Mouse (Mus musculus) hindbrain, embryonic 14.5 days (tissue): ENCODE data around the gene Cpa4. TPM values are rescaled to one million over a fixed set of nuclear protein-coding genes. Genes with fewer than 3 reads are reported as not detected.

Source experiments
- ATAC-seq: fragments of 200-750 bp; cut with Nextera tagmentation; 2 replicates; pipeline ENCODE4 v1.8.0; 2017; ENCODE audit warnings: moderate number of reproducible peaks, mild to moderate bottlenecking, moderate TSS enrichment, moderate library complexity; ENCODE audit not compliant: low FRiP score
- DNase-seq: peaks from one replicate; pipeline ENCODE4 v3.0.0-alpha.2; 2015; ENCODE audit warnings: low spot score
- H3K27ac ChIP-seq: fragments of 300-500 bp; sonication (generic); 2 replicates; pipeline ENCODE4 v1.5.1; 2014; ENCODE audit warnings: mild to moderate bottlenecking, moderate library complexity
- H3K27me3 ChIP-seq: fragments of 300-500 bp; sonication (generic); 2 replicates; pipeline ENCODE4 v1.6.1; 2014; ENCODE audit warnings: mild to moderate bottlenecking, low read length, mixed read lengths; ENCODE audit not compliant: control insufficient read depth, insufficient read depth
- H3K36me3 ChIP-seq: fragments of 300-500 bp; sonication (generic); replicated peaks from 2 replicates; pipeline ENCODE4 v1.6.1; 2014; ENCODE audit not compliant: control insufficient read depth, insufficient read depth
- H3K4me1 ChIP-seq: fragments of 300-500 bp; sonication (generic); replicated peaks from 2 replicates; pipeline ENCODE4 v1.6.1; 2014; ENCODE audit warnings: antibody characterized with exemption, low read length, mixed read lengths; ENCODE audit not compliant: control insufficient read depth, insufficient read depth
- H3K4me2 ChIP-seq: fragments of 300-500 bp; sonication (generic); replicated peaks from 2 replicates; pipeline ENCODE4 v1.6.1; 2014; ENCODE audit warnings: mild to moderate bottlenecking, moderate library complexity
- H3K4me3 ChIP-seq: fragments of 300-500 bp; sonication (generic); replicated peaks from 2 replicates; pipeline ENCODE4 v1.5.1; 2014; ENCODE audit warnings: mild to moderate bottlenecking, low read length
- H3K9ac ChIP-seq: fragments of 300-500 bp; sonication (generic); 2 replicates; pipeline ENCODE4 v1.6.1; 2014
- H3K9me3 ChIP-seq: fragments of 300-500 bp; sonication (generic); 2 replicates; pipeline ENCODE4 v1.6.1; 2016; ENCODE audit warnings: low read length; ENCODE audit not compliant: control insufficient read depth
- WGBS: fragments of 180-500 bp; shearing (Covaris S2); extraction: QIAGEN DNeasy Blood & Tissue Kit; methylation state at CpG from one replicate; pipeline ENCODE4 v1.1.7; 2014; 5-methylcytosine and 5-hydroxymethylcytosine counted together
- polyA plus RNA-seq: library from polyadenylated mRNA; unstranded; fragments of >200 nt; fragmentation: Nextera tagmentation; extraction: Ambion mirVana; gene quantifications from 2 replicates; pipeline ENCODE4 v1.2.1, GENCODE M21; 2014

Gene Cpa4
- polyA plus RNA-seq, 1 experiment from 2014 or later = 1.2 TPM

DNA sequence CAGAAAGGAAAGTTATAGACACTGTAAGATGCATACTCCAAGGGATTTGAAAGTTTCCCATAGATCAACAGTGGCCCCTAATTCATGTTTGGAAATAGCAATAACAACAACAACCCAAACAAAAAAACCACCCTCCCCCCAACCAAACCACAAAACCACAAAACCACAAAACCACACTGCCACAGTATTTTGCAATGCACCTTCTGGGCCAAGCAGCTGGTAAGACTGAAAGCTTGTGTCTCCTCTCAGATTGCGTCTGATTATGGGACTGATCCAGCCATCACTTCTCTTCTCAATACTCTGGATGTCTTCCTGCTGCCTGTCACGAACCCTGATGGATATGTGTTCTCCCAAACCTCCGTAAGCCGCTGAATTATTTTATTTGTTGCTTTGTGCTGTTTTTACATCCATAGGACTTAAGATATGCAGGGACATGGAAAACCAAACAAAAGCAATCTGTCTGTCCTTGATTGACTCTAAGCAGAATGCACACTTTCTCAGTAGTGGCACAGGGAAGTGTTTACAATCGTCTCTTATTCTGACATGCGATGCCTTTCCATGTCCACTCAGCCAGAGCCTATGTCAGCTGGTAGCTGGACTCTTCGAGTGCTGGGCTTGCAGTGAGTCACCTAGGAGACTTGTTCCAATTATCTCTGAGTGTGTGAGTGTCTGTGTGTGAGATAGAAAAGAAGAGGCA is 17.5 kb upstream of the Cpa4 start:
- Histone ChIP-seq H3K36me3 (no peaks in the 10 kb centered on the region), H3K27me3 (no peaks in the 10 kb centered on the region), H3K9me3 (no peaks in the 10 kb centered on the region), H3K4me3 (no peak overlapping the region), H3K27ac (peak overlapping the region; percentile 80), H3K9ac (no peak overlapping the region), H3K4me2 (no peak overlapping the region), H3K4me1 (peaks cover 40% of the 10 kb centered on the region)
- ATAC-seq = no peak
- 34% methylated on average over 7 of the region's 7 CpGs for WGBS
- no peak for DNase-seq

- Histone ChIP-seq H3K27ac (peak overlapping the region; percentile 80), H3K4me1 (peaks cover 35% of the 10 kb centered on the region), H3K4me2 (peak overlapping the region; percentile 46; the same call in 1 of the 2 replicates), H3K27me3 (no peaks in the 10 kb centered on the region), H3K36me3 (no peaks in the 10 kb centered on the region), H3K9ac (no peak overlapping the region), H3K4me3 (no peak overlapping the region), H3K9me3 (no peaks in the 10 kb centered on the region)
- ATAC-seq (no peak), DNase-seq (no peak)
These were observed 17.0 kb upstream of the Cpa4 start for GRCm38 (mm10) chr6:30551193-30551515.

DNA sequence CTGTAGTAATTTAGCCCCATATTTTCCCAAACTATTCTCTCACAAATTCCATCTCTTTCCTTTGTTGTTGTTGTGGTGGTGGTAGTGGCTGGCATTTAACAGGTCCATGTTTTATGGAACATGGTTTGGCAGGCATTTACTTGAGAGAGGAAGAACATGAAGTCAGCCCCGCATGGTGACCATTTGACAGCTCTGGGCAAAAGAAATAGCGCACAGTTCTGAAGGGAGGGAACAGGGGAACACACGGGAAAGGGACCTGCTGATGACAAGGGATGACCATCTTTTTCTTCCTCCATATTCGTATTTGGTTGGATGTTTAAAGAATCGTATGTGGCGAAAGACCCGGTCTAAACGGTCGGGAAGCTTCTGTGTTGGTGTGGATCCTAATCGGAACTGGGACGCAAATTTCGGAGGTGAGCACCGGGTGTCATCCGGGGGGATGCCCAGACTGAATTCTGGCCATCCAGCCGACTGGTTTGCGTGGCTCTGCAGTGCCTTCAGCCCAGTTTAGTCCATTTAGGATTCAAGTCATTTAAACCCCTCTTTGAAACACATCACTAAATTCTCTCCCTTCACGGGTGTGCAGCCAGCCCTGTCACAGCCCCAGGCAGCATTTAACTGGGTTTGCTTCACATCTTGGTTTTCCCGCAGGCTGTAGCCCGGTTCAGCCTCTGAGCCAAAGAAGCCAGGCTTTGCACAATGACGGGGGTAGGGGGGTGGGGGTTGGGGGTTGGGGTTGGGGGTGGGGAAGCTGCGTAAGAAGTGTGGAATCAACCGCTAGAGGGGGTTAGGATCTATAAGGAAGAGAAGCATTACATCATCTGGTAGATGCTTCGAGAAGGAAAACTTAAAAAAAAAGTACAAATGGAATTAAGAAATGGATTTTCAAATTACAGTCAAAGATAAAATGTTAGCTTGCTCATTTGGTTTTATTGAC is 16.3 kb upstream of the Cpa4 start:
- Histone ChIP-seq H3K4me1 (peaks cover 28% of the 10 kb centered on the region), H3K27ac (peak overlapping the region; percentile 80), H3K4me2 (peak overlapping the region; percentile 46), H3K27me3 (no peaks in the 10 kb centered on the region), H3K9ac (peak overlapping the region; percentile 48), H3K36me3 (no peaks in the 10 kb centered on the region), H3K4me3 (peak overlapping the region; percentile 13; the same call in 1 of the 2 replicates), H3K9me3 (no peaks in the 10 kb centered on the region)
- ATAC-seq = peak; percentile 57
- 15% methylated on average over 23 of the region's 23 CpGs for WGBS
- peak; percentile 81 for DNase-seq

- DNase-seq (no peak), ATAC-seq (no peak)
- no peaks in the 10 kb centered on the region for H3K36me3 ChIP-seq
- no peaks in the 10 kb centered on the region for H3K27me3 ChIP-seq
- no peak overlapping the region for H3K9ac ChIP-seq
- H3K4me1 ChIP-seq = peaks cover 25% of the 10 kb centered on the region; the same call in 1 of the 2 replicates
- H3K4me3 ChIP-seq = no peak overlapping the region
- H3K4me2 ChIP-seq = peak overlapping the region; percentile 46
- H3K9me3 ChIP-seq = no peaks in the 10 kb centered on the region
- 61% methylated on average over 6 of the region's 6 CpGs for WGBS
- H3K27ac ChIP-seq = peak overlapping the region; percentile 45; the same call in 1 of the 2 replicates
These were observed 15.5 kb upstream of the Cpa4 start for GRCm38 (mm10) chr6:30552628-30553027.

DNA sequence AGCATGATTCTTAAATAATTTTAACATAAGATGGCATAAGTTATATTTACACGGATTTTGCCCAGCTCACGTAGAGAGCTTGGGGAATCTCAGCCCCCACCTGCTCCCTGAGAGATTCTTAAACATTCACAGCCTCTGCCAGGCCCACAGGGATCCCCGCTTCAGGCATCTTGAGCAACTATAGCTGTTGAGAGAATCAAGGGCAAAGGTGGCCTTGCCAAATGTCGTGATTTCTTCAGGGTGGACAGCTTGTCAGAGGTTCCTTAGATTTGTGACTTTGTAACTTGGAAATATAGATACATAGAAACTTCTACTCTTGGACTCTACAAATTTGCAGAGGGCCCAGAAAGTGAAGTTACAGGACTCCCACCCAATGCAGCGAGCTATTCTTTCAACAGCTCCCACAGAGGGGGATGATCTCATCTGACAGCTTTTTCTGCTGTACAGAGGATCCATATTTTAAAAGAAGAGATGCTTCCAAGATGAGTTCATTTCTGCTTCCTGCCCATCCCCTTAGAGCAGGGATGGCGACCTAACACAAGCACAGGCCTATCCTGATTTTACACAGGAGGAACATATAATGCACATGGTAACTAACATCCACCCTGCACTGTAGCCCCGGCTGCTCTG is 14.7 kb upstream of the Cpa4 start:
- no peaks in the 10 kb centered on the region for H3K27me3 ChIP-seq
- DNase-seq (no peak), ATAC-seq (no peak)
- no peaks in the 10 kb centered on the region for H3K36me3 ChIP-seq
- 72% methylated on average over 7 of the region's 7 CpGs for WGBS
- H3K4me2 ChIP-seq = no peak overlapping the region
- no peak overlapping the region for H3K9ac ChIP-seq
- H3K27ac ChIP-seq = no peak overlapping the region
- no peaks in the 10 kb centered on the region for H3K9me3 ChIP-seq
- peaks cover 16% of the 10 kb centered on the region; the same call in 1 of the 2 replicates for H3K4me1 ChIP-seq
- H3K4me3 ChIP-seq = no peak overlapping the region

DNA sequence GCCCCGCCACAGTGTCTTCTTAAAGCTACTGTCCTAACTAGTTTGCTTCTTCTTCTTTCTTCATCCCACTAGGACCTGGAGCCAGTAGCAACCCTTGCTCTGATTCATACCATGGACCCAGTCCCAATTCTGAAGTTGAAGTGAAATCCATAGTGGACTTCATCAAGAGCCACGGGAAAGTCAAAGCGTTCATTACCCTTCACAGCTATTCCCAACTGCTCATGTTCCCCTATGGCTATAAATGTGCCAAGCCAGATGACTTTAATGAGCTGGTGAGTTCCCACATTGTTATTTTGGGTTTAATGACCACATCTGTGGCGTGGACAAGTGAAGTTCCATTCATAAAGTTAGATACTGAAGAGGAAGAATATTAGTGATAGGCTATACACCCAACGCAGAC is 14.1 kb upstream of the Cpa4 start:
- DNase-seq = no peak
- Histone ChIP-seq H3K27me3 (no peaks in the 10 kb centered on the region), H3K4me3 (no peak overlapping the region), H3K9me3 (no peaks in the 10 kb centered on the region), H3K27ac (no peak overlapping the region), H3K9ac (no peak overlapping the region), H3K4me2 (no peak overlapping the region), H3K4me1 (peaks cover 12% of the 10 kb centered on the region; the same call in 1 of the 2 replicates), H3K36me3 (no peaks in the 10 kb centered on the region)
- ATAC-seq = no peak
- 85% methylated on average over 5 of the region's 5 CpGs for WGBS

GRCm38 (mm10) chr6:30554621-30555170 is 13.5 kb upstream of the Cpa4 start:
- no peak overlapping the region for H3K9ac ChIP-seq
- no peaks in the 10 kb centered on the region for H3K9me3 ChIP-seq
- H3K27me3 ChIP-seq = no peaks in the 10 kb centered on the region
- peaks cover 7% of the 10 kb centered on the region; the same call in 1 of the 2 replicates for H3K4me1 ChIP-seq
- ATAC-seq = no peak
- WGBS = 94% methylated on average over 5 of the region's 5 CpGs
- no peak for DNase-seq
- H3K4me3 ChIP-seq = no peak overlapping the region
- H3K4me2 ChIP-seq = no peak overlapping the region
- no peak overlapping the region for H3K27ac ChIP-seq
- H3K36me3 ChIP-seq = no peaks in the 10 kb centered on the region

DNA sequence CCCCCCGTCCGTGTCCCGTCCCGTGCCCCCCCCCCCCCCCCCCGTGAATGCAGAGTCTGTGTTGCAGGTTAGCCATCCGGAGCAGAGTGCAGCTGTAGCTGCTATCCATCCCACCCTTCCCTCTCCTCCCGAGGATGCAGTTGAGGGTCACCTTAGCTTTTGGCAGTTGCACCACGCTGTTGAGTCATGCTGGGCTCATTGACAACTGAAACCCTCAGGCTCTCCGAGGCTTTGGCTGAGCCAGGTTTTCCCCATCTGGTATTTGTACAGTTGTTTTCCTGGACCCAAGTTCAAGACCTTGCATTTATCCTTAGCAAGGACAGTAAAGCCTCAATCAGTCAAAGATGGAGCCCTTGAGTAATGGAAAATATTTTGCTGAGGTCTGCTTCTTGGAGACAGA is 12.1 kb upstream of the Cpa4 start:
- H3K4me2 ChIP-seq = no peak overlapping the region
- no peaks in the 10 kb centered on the region for H3K27me3 ChIP-seq
- ATAC-seq (no peak), DNase-seq (no peak)
- H3K36me3 ChIP-seq = no peaks in the 10 kb centered on the region
- no peaks in the 10 kb centered on the region for H3K9me3 ChIP-seq
- peaks cover 7% of the 10 kb centered on the region; the same call in 1 of the 2 replicates for H3K4me1 ChIP-seq
- 11% methylated on average over 4 of the region's 9 CpGs for WGBS
- no peak overlapping the region for H3K27ac ChIP-seq
- H3K4me3 ChIP-seq = no peak overlapping the region
- no peak overlapping the region for H3K9ac ChIP-seq

- DNase-seq (no peak), ATAC-seq (no peak)
- H3K27me3 ChIP-seq = no peaks in the 10 kb centered on the region
- no peak overlapping the region for H3K4me2 ChIP-seq
- no peak overlapping the region for H3K9ac ChIP-seq
- H3K9me3 ChIP-seq = no peaks in the 10 kb centered on the region
- 62% methylated on average over 1 of the region's 1 CpGs for WGBS
- H3K4me3 ChIP-seq = no peak overlapping the region
- H3K4me1 ChIP-seq = no peaks in the 10 kb centered on the region
- H3K27ac ChIP-seq = no peak overlapping the region
- H3K36me3 ChIP-seq = no peaks in the 10 kb centered on the region
These were observed 8.4 kb upstream of the Cpa4 start for GRCm38 (mm10) chr6:30559726-30560125.
